Mouse (Mus musculus): ENCODE measurements around the gene Fetub.

Gene Fetub

DNA sequence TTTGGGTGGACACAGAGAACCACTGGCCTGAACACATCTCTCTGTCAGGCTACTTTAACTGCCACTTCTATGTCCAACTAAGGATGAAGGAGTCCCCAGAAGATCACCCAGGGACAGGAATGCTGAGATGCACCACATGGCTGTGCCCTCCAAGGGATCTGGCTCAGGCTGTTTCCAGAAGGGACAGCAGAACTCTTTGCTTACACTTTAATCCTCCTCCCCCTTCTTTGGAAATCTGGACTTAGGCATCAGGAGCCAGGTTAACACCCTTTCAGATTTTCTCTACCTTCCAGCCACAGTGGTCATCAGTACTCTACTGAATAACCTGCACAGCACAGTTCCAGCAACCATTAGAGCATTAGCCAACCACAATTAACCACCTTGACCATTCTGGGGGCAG, 45.2 kb downstream of the Fetub start:
- no peak for DNase-seq (ENCODE audit: low read depth, low spot score)

DNA sequence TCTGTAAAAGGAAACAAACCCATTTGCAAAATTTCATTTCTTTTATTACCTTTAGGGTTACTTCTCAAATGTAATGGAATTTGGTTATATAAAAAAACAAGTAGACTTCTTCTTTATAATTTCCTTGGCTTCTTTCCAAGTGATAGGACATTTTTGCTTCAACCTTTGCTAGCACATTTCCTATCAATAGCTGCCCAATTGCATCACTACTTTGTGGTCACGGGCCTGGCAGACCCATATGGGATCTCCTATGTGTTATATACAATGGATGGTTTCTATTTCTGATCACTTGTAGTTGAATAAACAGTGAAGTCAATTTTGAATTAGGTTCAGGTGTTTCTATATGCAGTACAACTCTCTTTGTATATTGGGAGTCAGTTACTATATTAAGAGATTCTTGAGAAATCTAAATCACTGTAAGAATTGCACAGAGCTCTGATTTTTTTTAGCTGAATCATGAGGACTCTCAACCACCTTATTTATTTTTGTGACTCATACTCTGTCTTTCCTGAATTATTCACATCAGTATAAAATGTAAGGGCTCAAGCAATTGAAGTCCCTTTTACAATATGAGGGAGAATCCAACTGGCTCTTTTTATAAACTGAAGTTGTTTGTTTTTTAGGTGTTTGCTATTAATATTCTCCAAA, 49.4 kb downstream of the Fetub start:
- no peak for DNase-seq (ENCODE audit: low read depth, low spot score)
